Mouse (Mus musculus) lung, embryonic 14.5 days (tissue): ENCODE results near the gene Slc48a1. TPM values are rescaled to one million over a fixed set of nuclear protein-coding genes. Genes with fewer than 3 reads are reported as not detected.
A peak's percentile ranks its signal among the peaks of the same experiment; 100 is the strongest.

Experiments used
- ATAC-seq: fragments of 200-750 bp; cut with Nextera tagmentation; 2 replicates; pipeline ENCODE4 v1.8.0; 2017; ENCODE audit warnings: mild to moderate bottlenecking, moderate TSS enrichment, moderate library complexity; ENCODE audit not compliant: insufficient read depth
- DNase-seq: peaks from one replicate; pipeline ENCODE4 v3.0.0-alpha.2; 2015
- H3K27ac ChIP-seq: fragments of 300-500 bp; sonication (generic); 2 replicates; pipeline ENCODE4 v1.5.1; 2014; ENCODE audit warnings: low read depth, mild to moderate bottlenecking, moderate library complexity
- H3K27me3 ChIP-seq: fragments of 300-500 bp; sonication (generic); 2 replicates; pipeline ENCODE4 v1.6.1; 2014; ENCODE audit warnings: low read length, control low read depth; ENCODE audit not compliant: insufficient read depth
- H3K36me3 ChIP-seq: fragments of 300-500 bp; sonication (generic); 2 replicates; pipeline ENCODE4 v1.6.1; 2014; ENCODE audit warnings: control low read depth; ENCODE audit not compliant: insufficient read depth
- H3K4me1 ChIP-seq: fragments of 300-500 bp; sonication (generic); 2 replicates; pipeline ENCODE4 v1.6.1; 2014; ENCODE audit warnings: antibody characterized with exemption, control low read depth; ENCODE audit not compliant: insufficient read depth
- H3K4me2 ChIP-seq: fragments of 300-500 bp; sonication (generic); 2 replicates; pipeline ENCODE4 v1.6.1; 2014; ENCODE audit warnings: mild to moderate bottlenecking
- H3K4me3 ChIP-seq: fragments of 300-500 bp; sonication (generic); 2 replicates; pipeline ENCODE4 v1.5.1; 2014; ENCODE audit warnings: low read depth, low read length
- H3K9ac ChIP-seq: fragments of 300-500 bp; sonication (generic); 2 replicates; pipeline ENCODE4 v1.6.1; 2014
- H3K9me3 ChIP-seq: fragments of 300-500 bp; sonication (generic); 2 replicates; pipeline ENCODE4 v1.6.1; 2016; ENCODE audit warnings: low read depth, low read length, control low read depth
- CTCF ChIP-seq: IDR thresholded peaks from 2 replicates; pipeline ENCODE4 v1.5.1; 2016; ENCODE audit warnings: antibody characterized with exemption, low read depth
- WGBS: fragments of 180-500 bp; shearing (Covaris S2); extraction: QIAGEN DNeasy Blood & Tissue Kit; methylation state at CpG from one replicate; pipeline ENCODE4 v1.1.7; 2014; 5-methylcytosine and 5-hydroxymethylcytosine counted together
- polyA plus RNA-seq: library from polyadenylated mRNA; unstranded; fragments of >200 nt; fragmentation: Nextera tagmentation; extraction: Ambion mirVana; gene quantifications from 2 replicates; pipeline ENCODE4 v1.2.1, GENCODE M21; 2014

Slc48a1 gene
- polyA plus RNA-seq, 1 experiment from 2014 or later: 25.3 TPM

DNA sequence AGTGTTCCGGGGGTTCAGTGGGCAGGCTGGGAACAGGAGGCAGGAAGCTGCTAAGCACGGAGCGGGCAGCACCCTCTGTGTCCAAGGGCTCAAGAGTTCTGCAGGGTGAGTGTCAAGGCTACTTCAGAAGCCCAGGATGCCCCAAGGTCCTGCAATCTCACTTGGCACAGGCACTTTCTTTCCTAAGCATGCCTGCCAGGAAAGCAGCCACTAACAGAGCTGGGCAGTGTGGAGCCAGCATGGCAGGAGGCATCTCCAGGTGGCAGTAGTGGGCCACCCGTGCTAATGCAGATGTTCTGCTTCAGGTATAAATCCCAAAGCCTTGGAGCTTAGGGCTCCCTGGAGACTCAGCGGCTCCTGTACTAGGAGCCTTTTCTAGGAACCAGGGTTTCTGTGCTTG is 31.6 kb downstream of the Slc48a1 start:
- peak; percentile 67 for TF ChIP-seq CTCF
- Histone ChIP-seq H3K4me3 (no peak overlapping the region), H3K27ac (no peak overlapping the region), H3K9me3 (no peaks in the 10 kb centered on the region), H3K4me2 (no peak overlapping the region), H3K36me3 (peaks cover 60% of the 10 kb centered on the region), H3K27me3 (no peaks in the 10 kb centered on the region), H3K9ac (no peak overlapping the region), H3K4me1 (peaks cover 12% of the 10 kb centered on the region)
- ATAC-seq: no peak
- DNase-seq: peak; percentile 47
- 91% methylated on average over 5 of the region's 5 CpGs for WGBS

DNA sequence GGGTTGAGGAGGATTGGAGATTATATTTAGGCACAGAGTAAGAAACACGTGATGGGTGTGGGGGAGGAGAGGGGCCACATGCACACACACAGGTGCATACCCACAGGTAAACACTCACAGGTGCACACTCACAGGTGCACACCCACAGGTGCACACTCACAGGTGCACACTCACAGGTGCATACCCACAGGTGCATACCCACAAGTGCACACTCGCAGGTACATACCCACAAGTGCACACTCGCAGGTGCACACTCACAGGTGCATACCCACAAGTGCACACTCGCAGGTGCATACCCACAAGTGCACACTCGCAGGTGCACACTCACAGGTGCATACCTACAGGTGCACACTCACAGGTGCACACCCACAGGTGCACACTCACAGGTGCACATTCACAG is 32.1 kb downstream of the Slc48a1 start:
- Histone ChIP-seq H3K36me3 (peaks cover 56% of the 10 kb centered on the region), H3K4me3 (no peak overlapping the region), H3K27me3 (no peaks in the 10 kb centered on the region), H3K27ac (no peak overlapping the region), H3K9me3 (no peaks in the 10 kb centered on the region), H3K4me1 (peaks cover 12% of the 10 kb centered on the region), H3K9ac (no peak overlapping the region), H3K4me2 (no peak overlapping the region)
- no peak for ATAC-seq
- 90% methylated on average over 5 of the region's 5 CpGs for WGBS
- TF ChIP-seq CTCF: no peak
- DNase-seq: no peak

DNA sequence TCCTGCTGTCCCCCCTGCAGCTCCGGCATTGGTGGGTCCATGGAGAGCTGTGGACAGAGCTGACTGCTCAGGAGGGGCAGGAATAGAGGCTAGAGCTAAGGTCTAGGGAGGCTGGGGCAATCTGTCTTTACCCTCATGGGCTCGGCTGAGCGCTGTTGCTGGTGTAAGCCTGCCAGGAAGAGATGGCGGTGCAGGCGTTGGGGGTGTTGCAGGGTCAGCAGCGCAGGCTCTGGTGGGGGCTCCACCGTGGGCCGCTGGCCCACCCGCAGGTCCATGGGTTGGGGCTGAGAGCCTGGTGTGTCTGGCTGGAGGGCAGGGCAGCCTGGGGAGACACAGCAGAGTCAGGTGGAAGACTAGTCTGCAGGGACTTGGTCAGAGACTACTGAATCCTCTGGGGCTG is 33.0 kb downstream of the Slc48a1 start:
- no peak overlapping the region for H3K27ac ChIP-seq
- 85% methylated on average over 9 of the region's 9 CpGs for WGBS

DNA sequence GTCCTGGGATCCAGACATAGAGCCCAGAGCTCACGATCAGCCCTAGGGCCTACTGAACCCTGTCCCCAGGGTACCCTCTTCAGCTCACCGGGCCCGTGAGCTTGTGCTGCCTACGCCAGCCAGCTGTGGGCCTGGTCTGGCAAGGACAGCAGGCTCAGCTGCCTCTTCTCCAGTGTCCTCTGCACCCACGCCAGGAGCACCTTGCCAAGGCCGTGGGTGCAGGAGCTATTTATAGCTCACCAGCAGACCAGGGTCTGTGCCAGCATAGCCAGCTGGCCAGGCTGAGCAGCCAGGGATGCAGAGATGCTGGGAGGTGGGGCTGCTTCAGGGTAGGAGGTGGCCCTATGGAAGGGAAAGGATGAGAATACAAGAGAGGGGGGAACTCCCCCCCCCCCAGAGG is 33.8 kb downstream of the Slc48a1 start:
- WGBS: 61% methylated on average over 6 of the region's 6 CpGs
- Histone ChIP-seq H3K4me3 (no peak overlapping the region), H3K27ac (no peak overlapping the region), H3K9me3 (no peaks in the 10 kb centered on the region), H3K9ac (no peak overlapping the region), H3K4me2 (no peak overlapping the region), H3K27me3 (no peaks in the 10 kb centered on the region), H3K36me3 (peaks cover 42% of the 10 kb centered on the region), H3K4me1 (peaks cover 12% of the 10 kb centered on the region)
- no peak for TF ChIP-seq CTCF
- ATAC-seq: peak; percentile 35; the same call in 1 of the 2 replicates
- DNase-seq: peak; percentile 32

More for the DNA sequence above, 33.0 kb downstream of the Slc48a1 start:
- no peak overlapping the region for H3K9ac ChIP-seq
- H3K4me1 ChIP-seq: peaks cover 12% of the 10 kb centered on the region
- no peak for TF ChIP-seq CTCF
- no peaks in the 10 kb centered on the region for H3K9me3 ChIP-seq
- DNase-seq (no peak), ATAC-seq (no peak)
- H3K4me2 ChIP-seq: no peak overlapping the region
- H3K27me3 ChIP-seq: no peaks in the 10 kb centered on the region
- H3K4me3 ChIP-seq: no peak overlapping the region
- H3K36me3 ChIP-seq: peaks cover 50% of the 10 kb centered on the region

DNA sequence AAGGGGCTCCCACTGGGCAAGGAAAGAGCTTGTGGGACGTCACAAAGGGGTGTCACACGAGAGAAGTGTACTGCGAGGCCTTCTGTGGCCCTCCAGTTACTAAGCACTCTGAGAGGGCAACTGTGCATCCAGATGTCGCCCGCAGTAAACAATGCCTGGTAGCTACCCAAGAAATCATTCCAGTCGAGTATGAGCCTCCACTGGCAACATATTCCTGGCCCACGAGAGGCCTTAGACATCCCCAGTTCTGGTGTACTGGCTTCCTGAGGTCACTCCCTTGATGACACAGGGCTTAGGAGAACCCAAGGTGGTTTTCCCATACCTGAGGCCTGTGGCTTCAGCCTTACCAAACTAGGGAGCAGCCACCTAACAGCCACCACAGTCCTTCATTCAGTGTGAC is 34.6 kb downstream of the Slc48a1 start:
- H3K4me2 ChIP-seq: no peak overlapping the region
- no peak overlapping the region for H3K4me3 ChIP-seq
- H3K27ac ChIP-seq: peak overlapping the region; percentile 40; the same call in 1 of the 2 replicates
- ATAC-seq: no peak
- DNase-seq: no peak
- TF ChIP-seq CTCF: no peak
- H3K4me1 ChIP-seq: peaks cover 12% of the 10 kb centered on the region
- H3K9ac ChIP-seq: no peak overlapping the region
- no peaks in the 10 kb centered on the region for H3K27me3 ChIP-seq
- WGBS: 64% methylated on average over 7 of the region's 7 CpGs
- H3K36me3 ChIP-seq: peaks cover 35% of the 10 kb centered on the region
- H3K9me3 ChIP-seq: no peaks in the 10 kb centered on the region

- no peak for TF ChIP-seq CTCF
- H3K27me3 ChIP-seq: no peaks in the 10 kb centered on the region
- peaks cover 27% of the 10 kb centered on the region for H3K36me3 ChIP-seq
- peak overlapping the region; percentile 14; the same call in 1 of the 2 replicates for H3K27ac ChIP-seq
- ATAC-seq (0 out of 2 replicates have a peak, but pooled peaks have one; percentile 29), DNase-seq (peak; percentile 57)
- no peaks in the 10 kb centered on the region for H3K9me3 ChIP-seq
- no peak overlapping the region for H3K9ac ChIP-seq
- peak overlapping the region; percentile 22; the same call in 1 of the 2 replicates for H3K4me2 ChIP-seq
- peaks cover 12% of the 10 kb centered on the region for H3K4me1 ChIP-seq
- WGBS: 37% methylated on average over 21 of the region's 21 CpGs
- no peak overlapping the region for H3K4me3 ChIP-seq
Observed at GRCm38 (mm10) chr15:97813452-97814204, 35.3 kb downstream of the Slc48a1 start.

- Histone ChIP-seq H3K27me3 (no peaks in the 10 kb centered on the region), H3K36me3 (peaks cover 16% of the 10 kb centered on the region), H3K9ac (no peak overlapping the region; the same call in 1 of the 2 replicates), H3K4me1 (peaks cover 12% of the 10 kb centered on the region), H3K4me2 (no peak overlapping the region), H3K9me3 (no peaks in the 10 kb centered on the region), H3K4me3 (no peak overlapping the region), H3K27ac (peak overlapping the region; percentile 30; the same call in 1 of the 2 replicates)
- ATAC-seq (no peak), DNase-seq (no peak)
- no peak for TF ChIP-seq CTCF
- WGBS: 52% methylated on average over 5 of the region's 5 CpGs
Observed at GRCm38 (mm10) chr15:97814703-97815102, 36.4 kb downstream of the Slc48a1 start.
